Comparison of ENCODE assay signal across 8 mouse cellular contexts in the genomic region with DNA sequence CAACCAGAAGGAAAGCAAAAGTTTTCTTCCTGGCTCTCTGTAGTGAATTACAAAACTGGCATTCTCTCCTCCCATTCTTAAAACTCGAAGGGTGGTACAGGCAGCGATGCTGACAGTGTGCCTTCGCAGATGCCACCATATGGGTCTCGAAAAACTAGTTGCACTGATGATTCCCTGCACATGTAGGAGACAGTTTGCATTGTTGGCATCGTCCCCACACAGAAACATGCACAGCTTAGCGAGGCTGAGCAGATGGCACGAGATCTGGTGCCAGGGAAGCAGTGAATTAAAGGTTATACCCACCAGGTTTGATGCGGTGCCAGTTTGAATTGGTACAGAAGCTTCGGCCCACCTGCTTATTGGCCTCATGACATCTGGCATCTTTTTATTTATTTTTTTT.
A peak's percentile ranks its signal among the peaks of the same experiment; 100 is the strongest.
DNase-seq lines count a peak whose midpoint lies in the region; ATAC-seq lines count a peak whose summit lies in the region.
"Had no signal": no experiment of that assay in that cellular context is flagged by ENCODE, and none has a peak within 500 bp of the region (broad histone marks: within the 10 kb centered on the region; RNA-seq: fewer than 3 reads in every experiment).

No protein-coding gene starts in this region.

- peak; percentile 100 for DNase-seq in cerebellum, adult 9-10 months
- peak; percentile 85 to 86 for DNase-seq in left cerebral cortex, adult 18-20 months (ENCODE audit: low spot score in 2 of 2)
- peak; percentile 89 for DNase-seq in right cerebral cortex, adult 18-20 months
- DNase-seq in lung, postnatal 4 days: no peak
- no peak for DNase-seq in gastrocnemius, postnatal 36 days
- no peak for DNase-seq in thymus, postnatal 4 days

- H3K9ac ChIP-seq in forebrain, embryonic 16.5 days (replicated peaks; ENCODE audit: low read depth, low read length): no peak overlapping the region
- H3K9ac ChIP-seq: liver, embryonic 15.5 days had no signal

- H3K9me3 ChIP-seq in forebrain, embryonic 16.5 days (ENCODE audit: control insufficient read depth, low read length): no peaks in the 10 kb centered on the region
- H3K9me3 ChIP-seq: liver, embryonic 15.5 days had no signal

- ATAC-seq in forebrain, embryonic 16.5 days: peak; percentile 97

- peak overlapping the region; percentile 70; the same call in 1 of the 2 replicates for H3K27ac ChIP-seq in forebrain, embryonic 16.5 days (ENCODE audit: low read length)
- H3K27ac ChIP-seq: liver, embryonic 15.5 days had no signal

- H3K4me3 ChIP-seq in forebrain, embryonic 16.5 days (replicated peaks; ENCODE audit: low read length): no peak overlapping the region
- H3K4me3 ChIP-seq: liver, embryonic 15.5 days had no signal

- H3K27me3 ChIP-seq in forebrain, embryonic 16.5 days (replicated peaks; ENCODE audit: control insufficient read depth, insufficient read depth, low read length): no peaks in the 10 kb centered on the region
- H3K27me3 ChIP-seq: liver, embryonic 15.5 days had no signal

- no peak overlapping the region for H3K4me2 ChIP-seq in forebrain, embryonic 16.5 days (ENCODE audit: low read length)
- H3K4me2 ChIP-seq: liver, embryonic 15.5 days had no signal

- peaks cover 7% of the 10 kb centered on the region; the same call in 1 of the 2 replicates for H3K4me1 ChIP-seq in forebrain, embryonic 16.5 days (replicated peaks; ENCODE audit: control insufficient read depth, insufficient read depth, low read length)
- H3K4me1 ChIP-seq: liver, embryonic 15.5 days had no signal

- H3K36me3 ChIP-seq in forebrain, embryonic 16.5 days (ENCODE audit: control insufficient read depth, insufficient read depth): no peaks in the 10 kb centered on the region
- H3K36me3 ChIP-seq: liver, embryonic 15.5 days had no signal

- intact Hi-C loops in gastrocnemius, postnatal 36 days (cut with DNase I): no loop called here

- WGBS in forebrain, embryonic 16.5 days: 28% methylated on average over 9 of the region's 9 CpGs

Comparison
In these comparisons a context has a peak if more than half of its experiments do, and no peak if none do; other contexts are left out.
1. DNase-seq: peak in cerebellum, adult 9-10 months (single experiment), left cerebral cortex, adult 18-20 months (2 of 2) and right cerebral cortex, adult 18-20 months (single experiment); none in lung, postnatal 4 days (0 of 2), gastrocnemius, postnatal 36 days (0 of 2) and thymus, postnatal 4 days (single experiment).